Mouse (Mus musculus): ENCODE measurements around the gene Znhit6. TPM values are rescaled to one million over a fixed set of nuclear protein-coding genes. Genes with fewer than 3 reads are reported as not detected.

Gene Znhit6
- polyA plus RNA-seq, 2 experiments, result 8.5 to 14.1 TPM

- H3K27ac ChIP-seq, result no peak overlapping the region
- no peak overlapping the region for H3K9ac ChIP-seq (replicated peaks)
- WGBS (ENCODE audit: insufficient replicate concordance), result 8% methylated on average over 20 of the region's 20 CpGs
- TF ChIP-seq EP300 (IDR thresholded peaks at IDR 0.05; ENCODE audit: low read depth), result no peak
- no peak for TF ChIP-seq CTCF (IDR thresholded peaks at IDR 0.05; ENCODE audit: low read depth)
- peak overlapping the region; percentile 50 for H3K4me2 ChIP-seq (ENCODE audit: low read depth)
- H3K36me3 ChIP-seq (replicated peaks; ENCODE audit: control insufficient read depth, insufficient read depth, low read depth), result no peaks in the 10 kb centered on the region
- DNase-seq (ENCODE audit: low read depth in 3 of 3, low spot score in 3 of 3) (no peak), ATAC-seq (ENCODE audit: insufficient read depth) (no peak; the same call in 1 of the 2 replicates)
- peak overlapping the region; percentile 43 to 48 for H3K4me3 ChIP-seq (ENCODE audit: insufficient read depth in 1 of 2, low read depth in 2 of 2, low read length in 2 of 2)
- peaks cover 50% of the 10 kb centered on the region for H3K27me3 ChIP-seq (ENCODE audit: control insufficient read depth, insufficient read depth, low read length)
- no peaks in the 10 kb centered on the region for H3K9me3 ChIP-seq (ENCODE audit: control insufficient read depth, low read length)
- H3K4me1 ChIP-seq (replicated peaks; ENCODE audit: control insufficient read depth in 2 of 2, insufficient read depth in 2 of 2, low read length in 1 of 2), result peaks cover 0 to 4% of the 10 kb centered on the region in 2 experiments; a peak in 2 of 4 replicates
These were observed 76.5 kb downstream of the Znhit6 start for GRCm38 (mm10) chr3:145652322-145653131.

- under 1% methylated on average over 46 of the region's 53 CpGs for WGBS (ENCODE audit: insufficient replicate concordance)
- no peaks in the 10 kb centered on the region for H3K9me3 ChIP-seq (ENCODE audit: control insufficient read depth, low read length)
- H3K36me3 ChIP-seq (replicated peaks; ENCODE audit: control insufficient read depth, insufficient read depth, low read depth), result no peaks in the 10 kb centered on the region
- peak; percentile 43 for ATAC-seq (ENCODE audit: insufficient read depth)
- DNase-seq (ENCODE audit: low read depth in 3 of 3, low spot score in 3 of 3), result no peak
- peak overlapping the region; percentile 50 for H3K4me2 ChIP-seq (ENCODE audit: low read depth)
- H3K4me3 ChIP-seq (ENCODE audit: insufficient read depth in 1 of 2, low read depth in 2 of 2, low read length in 2 of 2), result peak overlapping the region; percentile 43 to 58
- TF ChIP-seq CTCF (IDR thresholded peaks at IDR 0.05; ENCODE audit: low read depth), result no peak
- no peak for TF ChIP-seq EP300 (IDR thresholded peaks at IDR 0.05; ENCODE audit: low read depth)
- H3K27me3 ChIP-seq (ENCODE audit: control insufficient read depth, insufficient read depth, low read length), result peaks cover 50% of the 10 kb centered on the region
- peak overlapping the region; percentile 28 for H3K9ac ChIP-seq (replicated peaks)
- peaks cover 0 to 4% of the 10 kb centered on the region in 2 experiments; a peak in 2 of 4 replicates for H3K4me1 ChIP-seq (replicated peaks; ENCODE audit: control insufficient read depth in 2 of 2, insufficient read depth in 2 of 2, low read length in 1 of 2)
- H3K27ac ChIP-seq, result no peak overlapping the region
These were observed 77.4 kb downstream of the Znhit6 start for GRCm38 (mm10) chr3:145653191-145653940.

GRCm38 (mm10) chr3:145654028-145654427 is 78.0 kb downstream of the Znhit6 start:
- DNase-seq (ENCODE audit: low read depth in 3 of 3, low spot score in 3 of 3) (no peak), ATAC-seq (ENCODE audit: insufficient read depth) (no peak)
- no peaks in the 10 kb centered on the region for H3K36me3 ChIP-seq (replicated peaks; ENCODE audit: control insufficient read depth, insufficient read depth, low read depth)
- H3K27me3 ChIP-seq (ENCODE audit: control insufficient read depth, insufficient read depth, low read length), result peaks cover 45% of the 10 kb centered on the region
- TF ChIP-seq CTCF (IDR thresholded peaks at IDR 0.05; ENCODE audit: low read depth), result no peak
- TF ChIP-seq EP300 (IDR thresholded peaks at IDR 0.05; ENCODE audit: low read depth), result no peak
- H3K4me3 ChIP-seq (ENCODE audit: insufficient read depth in 1 of 2, low read depth in 2 of 2, low read length in 2 of 2), result no peak overlapping the region
- H3K4me1 ChIP-seq (replicated peaks; ENCODE audit: control insufficient read depth in 2 of 2, insufficient read depth in 2 of 2, low read length in 1 of 2), result peaks cover 0 to 4% of the 10 kb centered on the region in 2 experiments; a peak in 2 of 4 replicates
- no peak overlapping the region for H3K27ac ChIP-seq
- no peak overlapping the region for H3K4me2 ChIP-seq (ENCODE audit: low read depth)
- WGBS (ENCODE audit: insufficient replicate concordance), result 72% methylated on average over 9 of the region's 9 CpGs
- H3K9me3 ChIP-seq (ENCODE audit: control insufficient read depth, low read length), result no peaks in the 10 kb centered on the region
- no peak overlapping the region for H3K9ac ChIP-seq (replicated peaks)

Other genes starting within 250 kb of the Znhit6 start
- gene Ccn1, start 73.8 kb downstream of the Znhit6 start, polyA plus RNA-seq (2012; rRNA removed), result 2.8 and 3.0 TPM in 2 replicates
- 3.2 and 4.3 TPM in 2 replicates for gene Ccn1, start 73.8 kb downstream of the Znhit6 start, polyA plus RNA-seq (2014; fragmentation: Nextera tagmentation; extraction: Ambion mirVana)
- 15.6 and 15.8 TPM in 2 replicates for gene Ddah1, start 182.5 kb downstream of the Znhit6 start, polyA plus RNA-seq (2012; rRNA removed)
- 31.7 and 32.1 TPM in 2 replicates for gene Ddah1, start 182.5 kb downstream of the Znhit6 start, polyA plus RNA-seq (2014; fragmentation: Nextera tagmentation; extraction: Ambion mirVana)

All from liver, embryonic 14.5 days (tissue).